Mouse (Mus musculus) spleen, postnatal 14 days (tissue): ENCODE measurements around the gene Tpcn1.

ENCODE experiments used
- DNase-seq, 2 experiments: peaks; one replicate each; pipeline ENCODE4 v3.0.0; 2021 to 2022; ENCODE audit warnings: low spot score in 2 of 2

Tpcn1 gene

GRCm38 (mm10) chr5:120560129-120560615 is 28.3 kb downstream of the Tpcn1 start:
- no peak for DNase-seq

GRCm38 (mm10) chr5:120558762-120559161 is 29.7 kb downstream of the Tpcn1 start:
- no peak for DNase-seq

GRCm38 (mm10) chr5:120558041-120558440 is 30.4 kb downstream of the Tpcn1 start:
- DNase-seq = no peak

GRCm38 (mm10) chr5:120555871-120556270 is 32.6 kb downstream of the Tpcn1 start:
- no peak for DNase-seq

GRCm38 (mm10) chr5:120550673-120551072 is 37.8 kb downstream of the Tpcn1 start:
- no peak for DNase-seq

- DNase-seq = no peak
These were observed 38.3 kb downstream of the Tpcn1 start for GRCm38 (mm10) chr5:120550137-120550536.

GRCm38 (mm10) chr5:120548236-120548850 is 40.1 kb downstream of the Tpcn1 start:
- no peak for DNase-seq

- no peak for DNase-seq
These were observed 51.8 kb downstream of the Tpcn1 start for GRCm38 (mm10) chr5:120536632-120537031.

- DNase-seq = no peak
These were observed 52.4 kb downstream of the Tpcn1 start for GRCm38 (mm10) chr5:120536046-120536445.

- DNase-seq = no peak
These were observed 53.8 kb downstream of the Tpcn1 start for GRCm38 (mm10) chr5:120534686-120535075.

- no peak for DNase-seq
These were observed 54.3 kb downstream of the Tpcn1 start for GRCm38 (mm10) chr5:120534071-120534685.

GRCm38 (mm10) chr5:120531631-120532030 is 56.8 kb downstream of the Tpcn1 start:
- no peak for DNase-seq

GRCm38 (mm10) chr5:120527296-120527964 is 61.0 kb downstream of the Tpcn1 start:
- DNase-seq = no peak

GRCm38 (mm10) chr5:120526311-120526710 is 62.2 kb downstream of the Tpcn1 start:
- no peak for DNase-seq

GRCm38 (mm10) chr5:120525737-120526136 is 62.7 kb downstream of the Tpcn1 start:
- DNase-seq = no peak

GRCm38 (mm10) chr5:120524736-120525135 is 63.7 kb downstream of the Tpcn1 start:
- DNase-seq = no peak

GRCm38 (mm10) chr5:120522649-120523048 is 65.8 kb downstream of the Tpcn1 start:
- DNase-seq = peak in 1 of 2 experiments; percentile 44

GRCm38 (mm10) chr5:120517552-120517951 is 70.9 kb downstream of the Tpcn1 start:
- no peak for DNase-seq

GRCm38 (mm10) chr5:120516221-120516984 is 72.1 kb downstream of the Tpcn1 start:
- no peak for DNase-seq

GRCm38 (mm10) chr5:120515451-120515850 is 73.0 kb downstream of the Tpcn1 start:
- no peak for DNase-seq

GRCm38 (mm10) chr5:120514754-120515153 is 73.7 kb downstream of the Tpcn1 start:
- no peak for DNase-seq

- DNase-seq = no peak
These were observed 74.3 kb downstream of the Tpcn1 start for GRCm38 (mm10) chr5:120514031-120514677.
